Mouse (Mus musculus) small intestine, adult 2 months (tissue): ENCODE results near the gene Bend5.

Experiments used
- CTCF ChIP-seq: fragments of 200-500 bp; IDR thresholded peaks from 2 replicates; pipeline ENCODE4 v1.5.1; 2012; ENCODE audit warnings: low read depth, mild to moderate bottlenecking, control low read depth, inconsistent platforms, low read length, moderate library complexity, mixed read lengths; ENCODE audit not compliant: insufficient replicate concordance, insufficient read length; ENCODE audit errors: extremely low read depth
- POLR2A ChIP-seq: fragments of 200-500 bp; IDR thresholded peaks from 2 replicates; pipeline ENCODE4 v1.6.1; 2012; ENCODE audit warnings: low read depth, mild to moderate bottlenecking, control low read depth, inconsistent platforms, low read length, moderate library complexity

DNA sequence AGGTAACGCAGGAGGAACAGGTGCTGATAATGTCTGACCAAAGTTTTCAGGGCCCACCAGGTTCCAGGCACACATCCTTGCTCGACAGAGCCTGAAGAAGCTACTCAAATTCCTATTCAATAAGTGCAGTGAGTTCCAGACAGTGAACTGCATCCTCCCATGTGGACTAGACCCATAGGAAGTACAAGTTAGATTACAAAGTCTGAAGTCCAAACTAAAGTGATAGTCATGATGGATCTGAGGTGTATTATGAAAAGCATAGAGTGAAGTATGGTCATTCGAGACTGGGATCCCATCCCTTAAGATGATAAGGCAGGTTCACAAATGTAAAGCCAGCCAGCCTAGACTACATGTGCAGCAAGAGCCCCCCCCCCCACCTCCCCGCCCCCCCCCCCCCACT lies 6.1 kb downstream of the Bend5 start:
- TF ChIP-seq CTCF (no peak), POLR2A (no peak)
